Mouse (Mus musculus) G1E (cell line): Measurements from ENCODE around the gene Cd300ld2. TPM values are rescaled to one million over a fixed set of nuclear protein-coding genes. Genes with fewer than 3 reads are reported as not detected.
"Not testable (repeated sequence)": the region's sequence is repeated elsewhere in the genome, so short reads cannot be mapped to it uniquely, and the experiment has no call there.

Experiments used
- ATAC-seq: 2 replicates; pipeline ENCODE4 v1.8.0; 2016; ENCODE audit warnings: mild to moderate bottlenecking; ENCODE audit not compliant: insufficient number of reproducible peaks, poor library complexity, low FRiP score, severe bottlenecking; ENCODE audit errors: extremely low read depth
- DNase-seq: peaks from one replicate; pipeline ENCODE4 v3.0.0; 2012; ENCODE audit warnings: low spot score
- H3K27me3 ChIP-seq: 2 replicates; pipeline ENCODE4 v1.6.1; 2012; ENCODE audit warnings: mild to moderate bottlenecking, low read length, inconsistent platforms; ENCODE audit not compliant: insufficient read depth
- H3K36me3 ChIP-seq: replicated peaks from 2 replicates; pipeline ENCODE3; 2012; ENCODE audit warnings: mild to moderate bottlenecking, inconsistent platforms
- H3K4me1 ChIP-seq: 2 replicates; pipeline ENCODE4 v1.6.1; 2012; ENCODE audit warnings: low read depth, low read length, inconsistent platforms, mixed read lengths; ENCODE audit not compliant: insufficient read depth
- H3K4me3 ChIP-seq: 2 replicates; pipeline ENCODE4 v1.5.1; 2012; ENCODE audit warnings: low read depth, mild to moderate bottlenecking, inconsistent platforms, low read length, moderate library complexity, mixed read lengths
- H3K9me3 ChIP-seq: replicated peaks from 2 replicates; pipeline ENCODE4 v1.6.1; 2012; ENCODE audit warnings: inconsistent platforms
- CTCF ChIP-seq: IDR thresholded peaks from 2 replicates; pipeline ENCODE4 v1.5.1; 2012; ENCODE audit warnings: low read depth, low read length, inconsistent platforms, mixed read lengths
- GATA1 ChIP-seq: IDR thresholded peaks from 2 replicates; pipeline ENCODE4 v1.6.1; 2012; ENCODE audit warnings: borderline replicate concordance, low read length, inconsistent platforms, mixed read lengths
- GATA2 ChIP-seq: IDR thresholded peaks from 2 replicates; pipeline ENCODE4 v1.6.1; 2012; ENCODE audit warnings: low read depth, low read length, inconsistent platforms, borderline replicate concordance
- POLR2AphosphoS5 ChIP-seq: IDR thresholded peaks from 2 replicates; pipeline ENCODE4 v1.6.1; 2012; ENCODE audit warnings: low read depth, low read length, inconsistent platforms; ENCODE audit not compliant: insufficient replicate concordance
- TAL1 ChIP-seq: conservative IDR thresholded peaks from 2 replicates; pipeline ENCODE4 v1.6.1; 2012; ENCODE audit warnings: low read depth, low read length, inconsistent platforms, mixed read lengths
- polyA plus RNA-seq: library from polyadenylated mRNA; stranded (reverse); fragments of >175 nt; gene quantifications from 2 replicates; pipeline ENCODE4 v1.2.3, GENCODE M21; 2012
- total RNA-seq, 2 experiments: library from RNA; stranded (forward) in 1 of 2; stranded (reverse) in 1 of 2; fragments of 200-1000 nt in 1 of 2; fragments of >200 nt in 1 of 2; fragmentation: Nextera tagmentation in 1 of 2; gene quantifications; 2 replicates each; pipeline ENCODE4 v1.2.3; 2014 to 2017

Cd300ld2 gene
- total and polyA plus RNA-seq, 3 experiments: 0.16 TPM; not detected in 2

DNA sequence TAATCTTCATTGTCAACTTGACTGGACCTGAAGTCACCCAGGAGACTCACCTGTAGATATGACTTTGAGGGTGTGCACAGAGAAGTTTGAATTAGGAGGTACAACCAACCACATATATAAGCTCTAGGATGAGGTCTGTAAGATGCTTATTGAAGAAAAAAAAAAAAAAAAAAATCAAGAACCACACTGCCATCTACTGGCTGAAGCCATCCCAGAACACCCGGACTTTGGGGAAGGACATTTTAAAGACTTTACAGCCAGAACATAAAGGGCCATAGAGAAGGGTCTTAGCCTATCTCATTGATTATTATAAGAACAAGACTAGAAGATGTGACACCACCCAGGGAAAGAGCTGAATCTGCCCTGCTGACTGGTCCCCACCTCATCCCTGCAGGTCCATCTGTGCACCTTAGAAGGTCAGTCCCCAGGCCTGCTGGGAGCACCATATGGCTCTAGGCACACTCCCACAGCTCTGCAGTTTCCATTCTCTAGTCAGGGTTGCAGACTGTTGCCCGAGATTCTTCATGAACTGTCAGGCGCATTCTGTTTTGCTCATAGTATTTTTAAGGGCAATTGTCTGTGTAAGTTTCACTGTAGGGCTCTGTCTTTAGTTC, 33.4 kb upstream of the Cd300ld2 start:
- Histone ChIP-seq H3K4me1 (no peaks in the 10 kb centered on the region), H3K36me3 (no peaks in the 10 kb centered on the region), H3K4me3 (no peak overlapping the region), H3K9me3 (peaks cover 18% of the 10 kb centered on the region), H3K27me3 (no peaks in the 10 kb centered on the region)
- DNase-seq (no peak), ATAC-seq (no peak)
- TF ChIP-seq CTCF: no peak
- no peak for TF ChIP-seq TAL1
- no peak for TF ChIP-seq POLR2AphosphoS5
- TF ChIP-seq GATA1: no peak
- no peak for TF ChIP-seq GATA2

DNA sequence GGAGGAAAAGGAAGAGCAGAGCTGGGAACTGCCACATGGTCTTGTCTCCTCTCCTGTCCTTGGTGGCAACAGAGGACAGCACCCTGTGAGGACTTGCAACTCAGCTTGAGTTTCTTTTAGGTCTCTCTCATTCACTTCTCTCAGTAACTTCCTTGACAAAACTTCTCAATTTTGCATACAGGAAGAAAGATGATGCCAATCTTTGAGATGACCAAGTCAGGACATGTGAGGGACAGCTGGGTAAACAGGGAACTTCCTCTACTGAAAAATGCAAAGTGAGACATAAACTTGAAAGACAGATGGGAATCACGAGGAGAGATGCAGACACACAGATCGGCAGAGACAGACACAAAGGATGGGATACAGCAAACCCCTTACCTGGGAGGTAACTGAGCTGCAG, 32.3 kb upstream of the Cd300ld2 start, which contains the start of gene Cd300ld3:
Cd300ld3 (minus strand) TSS at position 151 of the 400 bp plus-strand sequence.
- Histone ChIP-seq H3K36me3 (no peaks in the 10 kb centered on the region), H3K27me3 (no peaks in the 10 kb centered on the region), H3K4me3 (no peak within 1 kb of the TSS), H3K4me1 (no peaks in the 10 kb centered on the region), H3K9me3 (peaks cover 14% of the 10 kb centered on the region)
- TF ChIP-seq TAL1 (no peak), GATA1 (no peak), CTCF (no peak), POLR2AphosphoS5 (no peak), GATA2 (no peak)
- DNase-seq: no peak
- no peak for ATAC-seq

- not testable (repeated sequence) for DNase-seq, H3K27me3 ChIP-seq, H3K4me3 ChIP-seq, H3K9me3 ChIP-seq, H3K4me1 ChIP-seq, H3K36me3 ChIP-seq, ATAC-seq
These were observed 21.7 kb upstream of the Cd300ld2 start, which contains the start of gene Cd300ld5 for GRCm38 (mm10) chr11:115037669-115038068. TSS of gene Cd300ld5 (minus strand) at chr11:115037769.

GRCm38 (mm10) chr11:115026912-115027311, 10.9 kb upstream of the Cd300ld2 start, which contains the start of gene Cd300ld4:
TSS of gene Cd300ld4 (minus strand) at chr11:115027012.
- H3K27me3 ChIP-seq, DNase-seq, H3K9me3 ChIP-seq, H3K4me1 ChIP-seq, ATAC-seq, H3K36me3 ChIP-seq, H3K4me3 ChIP-seq: not testable (repeated sequence)

- H3K36me3 ChIP-seq: no peaks in the 10 kb centered on the region
- no peak for TF ChIP-seq POLR2AphosphoS5
- no peak for TF ChIP-seq TAL1
- no peak for TF ChIP-seq GATA2
- TF ChIP-seq GATA1: no peak
- no peak for TF ChIP-seq CTCF
- peaks cover 8% of the 10 kb centered on the region for H3K9me3 ChIP-seq
- DNase-seq (no peak), ATAC-seq (no peak)
- no peaks in the 10 kb centered on the region for H3K4me1 ChIP-seq
- H3K27me3 ChIP-seq: no peaks in the 10 kb centered on the region
- H3K4me3 ChIP-seq: no peak overlapping the region
These were observed 11.9 kb downstream of the Cd300ld2 start for GRCm38 (mm10) chr11:115004070-115004469.

DNA sequence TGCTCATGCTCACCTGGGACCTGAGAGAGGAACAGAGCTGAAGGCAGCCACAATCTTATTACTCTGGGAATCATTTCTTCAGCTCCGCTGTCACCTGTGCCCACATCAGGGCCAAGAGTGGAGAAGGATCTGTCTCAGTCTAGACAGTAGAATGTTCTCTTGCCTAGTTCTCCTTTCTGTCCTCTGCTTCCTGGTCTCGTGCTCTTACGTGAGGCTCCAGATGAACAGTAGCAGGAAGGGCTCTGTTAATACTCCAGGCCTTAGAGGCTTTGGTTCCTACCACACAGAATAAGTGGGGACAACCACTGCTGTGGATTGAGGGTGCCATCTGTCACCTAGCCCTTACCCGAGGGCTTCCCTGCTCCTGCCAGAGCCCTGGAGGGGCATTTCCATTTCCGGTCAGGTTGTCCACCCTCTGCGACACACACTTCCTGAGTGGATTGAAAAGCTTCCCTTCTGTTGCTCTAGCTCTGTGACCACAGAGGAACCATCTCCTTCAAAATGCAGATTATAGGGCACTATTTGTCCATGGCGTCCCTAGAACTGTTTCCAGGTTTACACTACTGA, 14.4 kb downstream of the Cd300ld2 start, which contains the start of gene Cd300c2:
Cd300c2 (minus strand) TSS at position 407 of the 567 bp plus-strand sequence.
- ATAC-seq (no peak), DNase-seq (no peak)
- Histone ChIP-seq H3K4me1 (no peaks in the 10 kb centered on the region), H3K4me3 (no peak within 1 kb of the TSS), H3K36me3 (no peaks in the 10 kb centered on the region), H3K27me3 (no peaks in the 10 kb centered on the region), H3K9me3 (peaks cover 12% of the 10 kb centered on the region)
- no peak for TF ChIP-seq TAL1
- no peak for TF ChIP-seq POLR2AphosphoS5

DNA sequence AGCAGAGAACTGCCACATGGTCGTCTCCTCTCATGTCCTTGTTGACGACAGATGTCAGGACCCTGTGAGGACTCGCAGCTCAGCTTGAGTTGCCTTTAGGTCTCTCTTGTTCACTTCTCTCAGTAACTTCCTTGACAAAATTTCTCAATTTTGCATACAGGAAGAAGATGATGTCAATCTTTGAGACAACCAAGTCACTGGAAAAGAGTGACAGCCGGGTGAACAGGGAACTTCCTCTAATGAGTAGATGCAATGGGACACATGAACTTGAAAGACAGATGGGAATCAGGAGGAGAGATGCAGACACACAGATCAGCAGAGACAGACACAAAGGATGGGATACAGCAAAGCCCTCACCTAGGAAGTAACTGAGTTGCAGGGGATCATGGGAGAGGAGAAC, 26.2 kb downstream of the Cd300ld2 start, which contains the start of gene Cd300ld:
Cd300ld (minus strand) TSS at position 130 of the 400 bp plus-strand sequence.
- no peaks in the 10 kb centered on the region for H3K36me3 ChIP-seq
- peaks cover 5% of the 10 kb centered on the region; the same call in 1 of the 2 replicates for H3K9me3 ChIP-seq
- no peaks in the 10 kb centered on the region for H3K27me3 ChIP-seq
- no peak for ATAC-seq
- no peak for DNase-seq
- H3K4me3 ChIP-seq: no peak within 1 kb of the TSS
- H3K4me1 ChIP-seq: no peaks in the 10 kb centered on the region
- TF ChIP-seq CTCF (no peak), GATA1 (no peak), TAL1 (no peak), POLR2AphosphoS5 (no peak), GATA2 (no peak)
